Mouse (Mus musculus) embryonic fibroblast, embryonic 13.5 days (primary cell): ENCODE data around the gene C2cd4a. TPM values are rescaled to one million over a fixed set of nuclear protein-coding genes. Genes with fewer than 3 reads are reported as not detected.

Experiments
- H3K27ac ChIP-seq: 2 replicates; pipeline ENCODE4 v1.5.1; 2012; ENCODE audit warnings: low read length, control low read depth, inconsistent platforms; ENCODE audit not compliant: insufficient read depth
- H3K4me1 ChIP-seq: 2 replicates; pipeline ENCODE4 v1.6.1; 2011; ENCODE audit warnings: low read length; ENCODE audit not compliant: control insufficient read depth, insufficient read depth
- H3K4me3 ChIP-seq: 2 replicates; pipeline ENCODE4 v1.5.1; 2011; ENCODE audit warnings: mild to moderate bottlenecking, control low read depth, low read length; ENCODE audit not compliant: insufficient read depth
- CTCF ChIP-seq: IDR thresholded peaks from 2 replicates; pipeline ENCODE4 v1.5.1; 2011; ENCODE audit warnings: mild to moderate bottlenecking, control low read depth, low read length, moderate library complexity, borderline replicate concordance; ENCODE audit not compliant: insufficient read depth
- POLR2A ChIP-seq: IDR thresholded peaks from 2 replicates; pipeline ENCODE4 v1.6.1; 2011; ENCODE audit warnings: low read depth, mild to moderate bottlenecking, control low read depth, low read length, moderate library complexity
- polyA plus RNA-seq: library from polyadenylated mRNA; stranded (reverse); fragments of >200 nt; gene quantifications from 2 replicates; pipeline ENCODE4 v1.2.4, GENCODE M21; 2011; ENCODE audit warnings: low read depth; ENCODE audit not compliant: missing spikeins, insufficient read length

C2cd4a gene
- polyA plus RNA-seq, 1 experiment = not detected

GRCm38 (mm10) chr9:67817898-67818667, 14.0 kb downstream of the C2cd4a start:
- H3K4me1 ChIP-seq = no peaks in the 10 kb centered on the region
- TF ChIP-seq CTCF = no peak
- TF ChIP-seq POLR2A = no peak
- H3K27ac ChIP-seq = no peak overlapping the region
- no peak overlapping the region for H3K4me3 ChIP-seq

- TF ChIP-seq CTCF = no peak
- TF ChIP-seq POLR2A = no peak
- Histone ChIP-seq H3K4me1 (no peaks in the 10 kb centered on the region), H3K4me3 (no peak overlapping the region), H3K27ac (no peak overlapping the region)
These were observed 15.8 kb downstream of the C2cd4a start for GRCm38 (mm10) chr9:67816172-67816928.

GRCm38 (mm10) chr9:67813665-67814337, 18.3 kb downstream of the C2cd4a start:
- no peak overlapping the region for H3K4me3 ChIP-seq
- no peaks in the 10 kb centered on the region for H3K4me1 ChIP-seq
- no peak overlapping the region for H3K27ac ChIP-seq
- TF ChIP-seq POLR2A (no peak), CTCF (no peak)

- H3K27ac ChIP-seq = no peak overlapping the region
- TF ChIP-seq POLR2A (no peak), CTCF (no peak)
- no peak overlapping the region for H3K4me3 ChIP-seq
- no peaks in the 10 kb centered on the region for H3K4me1 ChIP-seq
These were observed 19.0 kb downstream of the C2cd4a start for GRCm38 (mm10) chr9:67813171-67813570.

- Histone ChIP-seq H3K4me3 (no peak overlapping the region), H3K4me1 (no peaks in the 10 kb centered on the region), H3K27ac (no peak overlapping the region)
- TF ChIP-seq POLR2A (no peak), CTCF (no peak)
These were observed 21.0 kb downstream of the C2cd4a start for GRCm38 (mm10) chr9:67811116-67811515.

GRCm38 (mm10) chr9:67810527-67810926, 21.6 kb downstream of the C2cd4a start:
- TF ChIP-seq POLR2A (no peak), CTCF (no peak)
- H3K4me1 ChIP-seq = no peaks in the 10 kb centered on the region
- no peak overlapping the region for H3K27ac ChIP-seq
- no peak overlapping the region for H3K4me3 ChIP-seq

GRCm38 (mm10) chr9:67807000-67807399, 25.1 kb downstream of the C2cd4a start:
- Histone ChIP-seq H3K4me3 (no peak overlapping the region), H3K27ac (no peak overlapping the region), H3K4me1 (no peaks in the 10 kb centered on the region)
- TF ChIP-seq CTCF = no peak
- no peak for TF ChIP-seq POLR2A

- TF ChIP-seq CTCF (peak; percentile 24; the same call in 1 of the 2 replicates), POLR2A (no peak)
- Histone ChIP-seq H3K27ac (no peak overlapping the region), H3K4me1 (peaks cover 2% of the 10 kb centered on the region; the same call in 1 of the 2 replicates), H3K4me3 (no peak overlapping the region)
These were observed 29.9 kb downstream of the C2cd4a start for GRCm38 (mm10) chr9:67802241-67802640.

- no peak for TF ChIP-seq CTCF
- TF ChIP-seq POLR2A = no peak
- Histone ChIP-seq H3K27ac (no peak overlapping the region), H3K4me3 (no peak overlapping the region), H3K4me1 (peaks cover 2% of the 10 kb centered on the region; the same call in 1 of the 2 replicates)
These were observed 32.9 kb downstream of the C2cd4a start for GRCm38 (mm10) chr9:67799078-67799819.
